Mouse (Mus musculus) stomach, postnatal 0 days (tissue): ENCODE measurements around the gene Fam76a. TPM values are rescaled to one million over a fixed set of nuclear protein-coding genes. Genes with fewer than 3 reads are reported as not detected.
"Not testable (repeated sequence)": the region's sequence is repeated elsewhere in the genome, so short reads cannot be mapped to it uniquely, and the experiment has no call there.

Experiments
- ATAC-seq: fragments of 200-750 bp; cut with Nextera tagmentation; 2 replicates; pipeline ENCODE4 v1.8.0; 2017; ENCODE audit not compliant: low FRiP score, low TSS enrichment
- DNase-seq: peaks from one replicate; pipeline ENCODE4 v3.0.0-alpha.2; 2016; ENCODE audit warnings: low spot score
- H3K27ac ChIP-seq: fragments of 300-500 bp; sonication (generic); replicated peaks from 2 replicates; pipeline ENCODE4 v1.5.1; 2014; ENCODE audit warnings: mild to moderate bottlenecking, control low read depth
- H3K27me3 ChIP-seq: fragments of 300-500 bp; sonication (generic); 2 replicates; pipeline ENCODE4 v1.6.1; 2014; ENCODE audit warnings: low read length; ENCODE audit not compliant: control insufficient read depth, insufficient read depth
- H3K36me3 ChIP-seq: fragments of 300-500 bp; sonication (generic); 2 replicates; pipeline ENCODE4 v1.6.1; 2014; ENCODE audit warnings: low read length, mixed read lengths; ENCODE audit not compliant: control insufficient read depth, insufficient read depth
- H3K4me1 ChIP-seq: fragments of 300-500 bp; sonication (generic); replicated peaks from 2 replicates; pipeline ENCODE4 v1.6.1; 2014; ENCODE audit warnings: antibody characterized with exemption; ENCODE audit not compliant: control insufficient read depth, insufficient read depth
- H3K4me2 ChIP-seq: fragments of 300-500 bp; sonication (generic); replicated peaks from 2 replicates; pipeline ENCODE4 v1.6.1; 2014; ENCODE audit warnings: low read depth, mild to moderate bottlenecking, control low read depth, moderate library complexity
- H3K4me3 ChIP-seq: fragments of 300-500 bp; sonication (generic); 2 replicates; pipeline ENCODE4 v1.5.1; 2014; ENCODE audit warnings: low read depth, low read length, control low read depth
- H3K9ac ChIP-seq: fragments of 300-500 bp; sonication (generic); 2 replicates; pipeline ENCODE4 v1.6.1; 2014; ENCODE audit warnings: mild to moderate bottlenecking, low read length, control low read depth, mixed read lengths
- H3K9me3 ChIP-seq: fragments of 300-500 bp; sonication (generic); 2 replicates; pipeline ENCODE4 v1.6.1; 2016; ENCODE audit warnings: low read length; ENCODE audit not compliant: control insufficient read depth
- CTCF ChIP-seq: IDR thresholded peaks from 2 replicates; pipeline ENCODE4 v1.5.1; 2016; ENCODE audit warnings: antibody characterized with exemption, low read depth, mild to moderate bottlenecking, moderate library complexity
- EP300 ChIP-seq: optimal IDR thresholded peaks from 2 replicates; pipeline ENCODE3; 2016; ENCODE audit warnings: antibody characterized with exemption
- WGBS: fragments of 180-500 bp; shearing (Covaris S2); extraction: QIAGEN DNeasy Blood & Tissue Kit; methylation state at CpG from one replicate; pipeline ENCODE4 v1.1.7; 2014; 5-methylcytosine and 5-hydroxymethylcytosine counted together
- polyA plus RNA-seq: library from polyadenylated mRNA; unstranded; fragments of >200 nt; fragmentation: Nextera tagmentation; extraction: Ambion mirVana; gene quantifications from 2 replicates; pipeline ENCODE4 v1.2.1, GENCODE M21; 2015

The Fam76a gene
- polyA plus RNA-seq, 1 experiment from 2014 or later, result 34.3 TPM

- TF ChIP-seq EP300 (no peak), CTCF (peak; percentile 84)
- Histone ChIP-seq H3K36me3 (no peaks in the 10 kb centered on the region), H3K27me3 (no peaks in the 10 kb centered on the region), H3K4me1 (no peaks in the 10 kb centered on the region), H3K9me3 (no peaks in the 10 kb centered on the region), H3K27ac (no peak overlapping the region), H3K4me2 (no peak overlapping the region), H3K4me3 (no peak overlapping the region), H3K9ac (no peak overlapping the region)
- DNase-seq (no peak), ATAC-seq (no peak)
- WGBS, result 6% methylated on average over 8 of the region's 8 CpGs
Measured at GRCm38 (mm10) chr4:132930784-132931183, 8.4 kb upstream of the Fam76a start.

DNA sequence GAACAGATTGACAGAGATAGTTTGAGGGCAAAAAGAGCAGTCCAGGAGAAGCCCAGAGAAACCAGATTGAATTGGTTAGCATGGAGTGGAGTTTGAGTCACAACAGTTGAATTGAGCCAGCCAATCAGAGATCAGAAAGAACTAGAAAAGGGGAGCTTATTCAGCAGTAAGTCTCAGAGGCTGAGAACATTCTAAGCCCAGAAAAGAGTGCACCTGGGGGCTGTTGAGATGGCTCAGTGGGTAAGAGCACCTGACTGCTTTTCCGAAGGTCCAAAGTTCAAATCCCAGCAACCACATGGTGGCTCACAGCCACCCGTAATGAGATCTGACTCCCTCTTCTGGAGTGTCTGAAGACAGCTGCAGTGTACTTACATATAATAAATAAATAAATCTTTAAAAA, 4.2 kb upstream of the Fam76a start:
- not testable (repeated sequence) for DNase-seq, H3K36me3 ChIP-seq, H3K9me3 ChIP-seq, H3K27ac ChIP-seq, H3K4me2 ChIP-seq, ATAC-seq, H3K9ac ChIP-seq, H3K4me1 ChIP-seq, H3K4me3 ChIP-seq, H3K27me3 ChIP-seq
- WGBS, result 51% methylated on average over 2 of the region's 2 CpGs

- Histone ChIP-seq H3K4me2 (peak overlapping the region; percentile 71), H3K4me3 (peak overlapping the region; percentile 96), H3K36me3 (peaks cover 3% of the 10 kb centered on the region; the same call in 1 of the 2 replicates), H3K9ac (peak overlapping the region; percentile 95), H3K27me3 (no peaks in the 10 kb centered on the region), H3K4me1 (no peaks in the 10 kb centered on the region; the same call in 1 of the 2 replicates), H3K9me3 (no peaks in the 10 kb centered on the region), H3K27ac (peak overlapping the region; percentile 94)
- peak; percentile 40 for ATAC-seq
- DNase-seq, result no peak
- no peak for TF ChIP-seq CTCF
- no peak for TF ChIP-seq EP300
- under 1% methylated on average over 44 of the region's 50 CpGs for WGBS
Measured at GRCm38 (mm10) chr4:132922061-132922530, 262 bp downstream of the Fam76a start.

GRCm38 (mm10) chr4:132921488-132921887, 870 bp downstream of the Fam76a start:
- H3K4me1 ChIP-seq, result no peaks in the 10 kb centered on the region; the same call in 1 of the 2 replicates
- H3K9ac ChIP-seq, result peak overlapping the region; percentile 95
- H3K36me3 ChIP-seq, result peaks cover 6% of the 10 kb centered on the region; the same call in 1 of the 2 replicates
- TF ChIP-seq EP300, result no peak
- TF ChIP-seq CTCF, result no peak
- peak overlapping the region; percentile 94; the same call in 1 of the 2 replicates for H3K27ac ChIP-seq
- WGBS, result 36% methylated on average over 12 of the region's 12 CpGs
- peak overlapping the region; percentile 71 for H3K4me2 ChIP-seq
- no peaks in the 10 kb centered on the region for H3K27me3 ChIP-seq
- H3K4me3 ChIP-seq, result peak overlapping the region; percentile 96
- ATAC-seq (no peak), DNase-seq (no peak)
- no peaks in the 10 kb centered on the region for H3K9me3 ChIP-seq

GRCm38 (mm10) chr4:132920171-132920570, 2.2 kb downstream of the Fam76a start:
- Histone ChIP-seq H3K4me1 (no peaks in the 10 kb centered on the region; the same call in 1 of the 2 replicates), H3K9ac (no peak overlapping the region), H3K4me3 (no peak overlapping the region), H3K9me3 (no peaks in the 10 kb centered on the region), H3K4me2 (no peak overlapping the region), H3K27me3 (no peaks in the 10 kb centered on the region), H3K36me3 (peaks cover 6% of the 10 kb centered on the region; the same call in 1 of the 2 replicates), H3K27ac (no peak overlapping the region)
- WGBS, result 78% methylated on average over 4 of the region's 4 CpGs
- DNase-seq, result no peak
- TF ChIP-seq EP300 (no peak), CTCF (no peak)
- ATAC-seq, result no peak

GRCm38 (mm10) chr4:132918493-132918892, 3.9 kb downstream of the Fam76a start:
- H3K4me1 ChIP-seq, H3K4me2 ChIP-seq, H3K9ac ChIP-seq, H3K9me3 ChIP-seq, ATAC-seq, DNase-seq, H3K27ac ChIP-seq, H3K4me3 ChIP-seq, H3K27me3 ChIP-seq: not testable (repeated sequence)
- WGBS, result 81% methylated on average over 6 of the region's 6 CpGs
- peaks cover 18% of the 10 kb centered on the region for H3K36me3 ChIP-seq
